Mouse (Mus musculus): Measurements from ENCODE around the gene Dnah11. TPM values are rescaled to one million over a fixed set of nuclear protein-coding genes. Genes with fewer than 3 reads are reported as not detected.

Gene Dnah11
- polyA plus RNA-seq, 1 experiment from 2014 or later = 0.36 TPM

- H3K4me2 ChIP-seq (ENCODE audit: low read depth, low read length, severe bottlenecking) = no peak overlapping the region
- 29% methylated on average over 4 of the region's 4 CpGs for WGBS
- no peaks in the 10 kb centered on the region for H3K27me3 ChIP-seq (ENCODE audit: control insufficient read depth, insufficient read depth, low read length)
- no peak overlapping the region for H3K9ac ChIP-seq (ENCODE audit: low read length)
- H3K36me3 ChIP-seq (ENCODE audit: control insufficient read depth, insufficient read depth, low read length) = no peaks in the 10 kb centered on the region
- H3K9me3 ChIP-seq (ENCODE audit: control insufficient read depth, low read length) = no peaks in the 10 kb centered on the region
- DNase-seq (ENCODE audit: low spot score) (no peak), ATAC-seq (replicated peaks; ENCODE audit: low FRiP score) (no peak)
- no peak overlapping the region for H3K27ac ChIP-seq (ENCODE audit: low read depth, low read length)
- no peak overlapping the region for H3K4me3 ChIP-seq (ENCODE audit: low read depth, low read length)
- H3K4me1 ChIP-seq (replicated peaks; ENCODE audit: control insufficient read depth, insufficient read depth, low read length) = no peaks in the 10 kb centered on the region; the same call in 1 of the 2 replicates
Measured at GRCm38 (mm10) chr12:118186120-118186880, 12.5 kb downstream of the Dnah11 start.

GRCm38 (mm10) chr12:118184731-118185130, 14.1 kb downstream of the Dnah11 start:
- Histone ChIP-seq H3K27me3 (ENCODE audit: control insufficient read depth, insufficient read depth, low read length) (no peaks in the 10 kb centered on the region), H3K27ac (ENCODE audit: low read depth, low read length) (no peak overlapping the region), H3K4me1 (replicated peaks; ENCODE audit: control insufficient read depth, insufficient read depth, low read length) (no peaks in the 10 kb centered on the region; the same call in 1 of the 2 replicates), H3K4me3 (ENCODE audit: low read depth, low read length) (no peak overlapping the region), H3K9me3 (ENCODE audit: control insufficient read depth, low read length) (no peaks in the 10 kb centered on the region), H3K4me2 (ENCODE audit: low read depth, low read length, severe bottlenecking) (no peak overlapping the region), H3K36me3 (ENCODE audit: control insufficient read depth, insufficient read depth, low read length) (no peaks in the 10 kb centered on the region), H3K9ac (ENCODE audit: low read length) (no peak overlapping the region)
- WGBS = 80% methylated on average over 1 of the region's 1 CpGs
- ATAC-seq (replicated peaks; ENCODE audit: low FRiP score) = no peak
- DNase-seq (ENCODE audit: low spot score) = no peak

- no peak overlapping the region for H3K4me2 ChIP-seq (ENCODE audit: low read depth, low read length, severe bottlenecking)
- ATAC-seq (replicated peaks; ENCODE audit: low FRiP score) (no peak), DNase-seq (ENCODE audit: low spot score) (no peak)
- no peaks in the 10 kb centered on the region for H3K27me3 ChIP-seq (ENCODE audit: control insufficient read depth, insufficient read depth, low read length)
- H3K36me3 ChIP-seq (ENCODE audit: control insufficient read depth, insufficient read depth, low read length) = no peaks in the 10 kb centered on the region
- H3K9me3 ChIP-seq (ENCODE audit: control insufficient read depth, low read length) = no peaks in the 10 kb centered on the region
- WGBS = 96% methylated on average over 5 of the region's 5 CpGs
- H3K27ac ChIP-seq (ENCODE audit: low read depth, low read length) = no peak overlapping the region
- no peak overlapping the region for H3K9ac ChIP-seq (ENCODE audit: low read length)
- no peaks in the 10 kb centered on the region for H3K4me1 ChIP-seq (replicated peaks; ENCODE audit: control insufficient read depth, insufficient read depth, low read length)
- H3K4me3 ChIP-seq (ENCODE audit: low read depth, low read length) = no peak overlapping the region
Measured at GRCm38 (mm10) chr12:118177756-118178155, 21.1 kb downstream of the Dnah11 start.

GRCm38 (mm10) chr12:118164785-118165184, 34.1 kb downstream of the Dnah11 start:
- Histone ChIP-seq H3K9ac (ENCODE audit: low read length) (no peak overlapping the region), H3K36me3 (ENCODE audit: control insufficient read depth, insufficient read depth, low read length) (no peaks in the 10 kb centered on the region), H3K9me3 (ENCODE audit: control insufficient read depth, low read length) (no peaks in the 10 kb centered on the region), H3K4me3 (ENCODE audit: low read depth, low read length) (no peak overlapping the region), H3K27ac (ENCODE audit: low read depth, low read length) (no peak overlapping the region), H3K4me2 (ENCODE audit: low read depth, low read length, severe bottlenecking) (no peak overlapping the region), H3K27me3 (ENCODE audit: control insufficient read depth, insufficient read depth, low read length) (no peaks in the 10 kb centered on the region), H3K4me1 (replicated peaks; ENCODE audit: control insufficient read depth, insufficient read depth, low read length) (no peaks in the 10 kb centered on the region)
- no peak for ATAC-seq (replicated peaks; ENCODE audit: low FRiP score)
- WGBS = 57% methylated on average over 4 of the region's 4 CpGs
- DNase-seq (ENCODE audit: low spot score) = no peak

GRCm38 (mm10) chr12:118156986-118157385, 41.9 kb downstream of the Dnah11 start:
- no peak for ATAC-seq (replicated peaks; ENCODE audit: low FRiP score)
- no peak overlapping the region for H3K9ac ChIP-seq (ENCODE audit: low read length)
- no peak overlapping the region for H3K27ac ChIP-seq (ENCODE audit: low read depth, low read length)
- H3K27me3 ChIP-seq (ENCODE audit: control insufficient read depth, insufficient read depth, low read length) = no peaks in the 10 kb centered on the region
- H3K4me2 ChIP-seq (ENCODE audit: low read depth, low read length, severe bottlenecking) = no peak overlapping the region
- 87% methylated on average over 5 of the region's 5 CpGs for WGBS
- no peaks in the 10 kb centered on the region for H3K9me3 ChIP-seq (ENCODE audit: control insufficient read depth, low read length)
- no peak overlapping the region for H3K4me3 ChIP-seq (ENCODE audit: low read depth, low read length)
- H3K36me3 ChIP-seq (ENCODE audit: control insufficient read depth, insufficient read depth, low read length) = no peaks in the 10 kb centered on the region
- DNase-seq (ENCODE audit: low spot score) = no peak
- no peaks in the 10 kb centered on the region for H3K4me1 ChIP-seq (replicated peaks; ENCODE audit: control insufficient read depth, insufficient read depth, low read length)

GRCm38 (mm10) chr12:118147521-118148033, 51.3 kb downstream of the Dnah11 start:
- H3K27me3 ChIP-seq (ENCODE audit: control insufficient read depth, insufficient read depth, low read length) = no peaks in the 10 kb centered on the region
- ATAC-seq (replicated peaks; ENCODE audit: low FRiP score) (no peak), DNase-seq (ENCODE audit: low spot score) (no peak)
- no peaks in the 10 kb centered on the region for H3K36me3 ChIP-seq (ENCODE audit: control insufficient read depth, insufficient read depth, low read length)
- no peak overlapping the region for H3K4me3 ChIP-seq (ENCODE audit: low read depth, low read length)
- H3K9ac ChIP-seq (ENCODE audit: low read length) = no peak overlapping the region
- no peak overlapping the region for H3K27ac ChIP-seq (ENCODE audit: low read depth, low read length)
- no peak overlapping the region for H3K4me2 ChIP-seq (ENCODE audit: low read depth, low read length, severe bottlenecking)
- 85% methylated on average over 2 of the region's 2 CpGs for WGBS
- no peaks in the 10 kb centered on the region for H3K9me3 ChIP-seq (ENCODE audit: control insufficient read depth, low read length)
- H3K4me1 ChIP-seq (replicated peaks; ENCODE audit: control insufficient read depth, insufficient read depth, low read length) = no peaks in the 10 kb centered on the region

GRCm38 (mm10) chr12:118128116-118128515, 70.7 kb downstream of the Dnah11 start:
- H3K9ac ChIP-seq (ENCODE audit: low read length) = no peak overlapping the region
- 93% methylated on average over 4 of the region's 4 CpGs for WGBS
- no peak for DNase-seq (ENCODE audit: low spot score)

GRCm38 (mm10) chr12:118119668-118120067, 79.2 kb downstream of the Dnah11 start:
- no peaks in the 10 kb centered on the region for H3K27me3 ChIP-seq (ENCODE audit: control insufficient read depth, insufficient read depth, low read length)
- ATAC-seq (replicated peaks; ENCODE audit: low FRiP score) = 0 out of 2 replicates have a peak, but pooled peaks have one; percentile 15
- H3K27ac ChIP-seq (ENCODE audit: low read depth, low read length) = no peak overlapping the region
- 95% methylated on average over 3 of the region's 3 CpGs for WGBS
- no peaks in the 10 kb centered on the region for H3K4me1 ChIP-seq (replicated peaks; ENCODE audit: control insufficient read depth, insufficient read depth, low read length)
- H3K4me3 ChIP-seq (ENCODE audit: low read depth, low read length) = no peak overlapping the region
- H3K9me3 ChIP-seq (ENCODE audit: control insufficient read depth, low read length) = no peaks in the 10 kb centered on the region
- no peaks in the 10 kb centered on the region for H3K36me3 ChIP-seq (ENCODE audit: control insufficient read depth, insufficient read depth, low read length)
- DNase-seq (ENCODE audit: low spot score) = no peak
- no peak overlapping the region for H3K9ac ChIP-seq (ENCODE audit: low read length)
- no peak overlapping the region for H3K4me2 ChIP-seq (ENCODE audit: low read depth, low read length, severe bottlenecking)

More at GRCm38 (mm10) chr12:118128116-118128515, 70.7 kb downstream of the Dnah11 start:
- H3K9me3 ChIP-seq (ENCODE audit: control insufficient read depth, low read length) = no peaks in the 10 kb centered on the region
- H3K4me2 ChIP-seq (ENCODE audit: low read depth, low read length, severe bottlenecking) = no peak overlapping the region
- H3K27me3 ChIP-seq (ENCODE audit: control insufficient read depth, insufficient read depth, low read length) = no peaks in the 10 kb centered on the region
- H3K4me1 ChIP-seq (replicated peaks; ENCODE audit: control insufficient read depth, insufficient read depth, low read length) = no peaks in the 10 kb centered on the region
- no peak for ATAC-seq (replicated peaks; ENCODE audit: low FRiP score)
- no peak overlapping the region for H3K27ac ChIP-seq (ENCODE audit: low read depth, low read length)
- H3K36me3 ChIP-seq (ENCODE audit: control insufficient read depth, insufficient read depth, low read length) = no peaks in the 10 kb centered on the region
- H3K4me3 ChIP-seq (ENCODE audit: low read depth, low read length) = no peak overlapping the region

- 87% methylated on average over 8 of the region's 8 CpGs for WGBS
- no peaks in the 10 kb centered on the region for H3K4me1 ChIP-seq (replicated peaks; ENCODE audit: control insufficient read depth, insufficient read depth, low read length)
- DNase-seq (ENCODE audit: low spot score) (no peak), ATAC-seq (replicated peaks; ENCODE audit: low FRiP score) (no peak)
- no peaks in the 10 kb centered on the region for H3K36me3 ChIP-seq (ENCODE audit: control insufficient read depth, insufficient read depth, low read length)
- H3K9me3 ChIP-seq (ENCODE audit: control insufficient read depth, low read length) = no peaks in the 10 kb centered on the region
- no peaks in the 10 kb centered on the region for H3K27me3 ChIP-seq (ENCODE audit: control insufficient read depth, insufficient read depth, low read length)
- no peak overlapping the region for H3K4me3 ChIP-seq (ENCODE audit: low read depth, low read length)
- no peak overlapping the region for H3K27ac ChIP-seq (ENCODE audit: low read depth, low read length)
- H3K4me2 ChIP-seq (ENCODE audit: low read depth, low read length, severe bottlenecking) = no peak overlapping the region
- no peak overlapping the region for H3K9ac ChIP-seq (ENCODE audit: low read length)
Measured at GRCm38 (mm10) chr12:118112599-118112998, 86.2 kb downstream of the Dnah11 start.

Data from forebrain, embryonic 11.5 days (tissue).